Mouse (Mus musculus): ENCODE data around the gene Gm20388.

DNA sequence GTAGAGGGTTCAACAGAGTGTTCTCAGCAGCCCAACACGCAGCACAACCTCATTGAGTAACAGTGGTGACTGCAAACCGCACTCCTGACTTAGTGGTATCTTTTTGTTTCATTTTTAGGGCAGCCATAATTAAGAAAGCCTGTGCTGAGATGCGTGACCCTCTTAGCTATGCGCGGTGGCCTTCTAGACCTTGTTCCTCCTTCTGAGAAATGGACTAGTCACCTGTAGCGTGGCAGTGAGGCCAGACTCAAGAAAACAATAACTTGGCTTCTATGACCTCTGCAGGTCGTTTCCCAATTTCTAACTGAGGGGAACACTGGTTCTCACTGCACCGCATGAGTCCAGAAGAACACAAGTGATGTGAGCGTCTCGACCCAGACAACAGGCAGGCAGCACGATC lies 2993.9 kb downstream of the Gm20388 start:
- TF ChIP-seq CTCF (IDR thresholded peaks at IDR 0.05; ENCODE audit: low read depth) (no peak), EP300 (IDR thresholded peaks at IDR 0.05; ENCODE audit: low read depth) (no peak)
